Mouse (Mus musculus) brain, embryonic 14.5 days (tissue): ENCODE data around the gene Sh2d5. TPM values are rescaled to one million over a fixed set of nuclear protein-coding genes. Genes with fewer than 3 reads are reported as not detected.
A peak's percentile ranks its signal among the peaks of the same experiment; 100 is the strongest.

ENCODE experiments used
- DNase-seq: peaks from one replicate; pipeline ENCODE4 v3.0.0-alpha.2; 2011; ENCODE audit warnings: low read depth
- CTCF ChIP-seq: fragments of 200-500 bp; IDR thresholded peaks from 2 replicates; pipeline ENCODE4 v1.5.1; 2012; ENCODE audit warnings: inconsistent platforms, mild to moderate bottlenecking, moderate library complexity, borderline replicate concordance; ENCODE audit not compliant: insufficient read depth, insufficient read length; ENCODE audit errors: extremely low read depth
- POLR2A ChIP-seq: fragments of 200-500 bp; IDR thresholded peaks from 2 replicates; pipeline ENCODE4 v1.6.1; 2012; ENCODE audit warnings: mild to moderate bottlenecking, inconsistent platforms, borderline replicate concordance; ENCODE audit not compliant: poor library complexity, insufficient read depth, insufficient read length, severe bottlenecking; ENCODE audit errors: extremely low read depth
- polyA plus RNA-seq: library from polyadenylated mRNA; depleted of rRNA; stranded (reverse); fragments of >200 nt; gene quantifications from 2 replicates; pipeline ENCODE4 v1.2.3, GENCODE M21; 2012; rRNA removed

Gene Sh2d5
- 19.3 and 22.5 TPM in 2 replicates for polyA plus RNA-seq

- TF ChIP-seq POLR2A (no peak), CTCF (no peak)
Observed at GRCm38 (mm10) chr4:138250088-138250960, at the start of gene Sh2d5, which contains the start of gene Kif17. TSS of gene Sh2d5 (plus strand) at chr4:138250403. TSS of gene Kif17 (plus strand) at chr4:138250435.

GRCm38 (mm10) chr4:138200769-138201168 is 49.4 kb upstream of the Sh2d5 start:
- DNase-seq: no peak
- TF ChIP-seq POLR2A: no peak
- TF ChIP-seq CTCF: no peak

More at GRCm38 (mm10) chr4:138250088-138250960, at the start of gene Sh2d5, which contains the start of gene Kif17:
- peak; percentile 92 for DNase-seq

DNA sequence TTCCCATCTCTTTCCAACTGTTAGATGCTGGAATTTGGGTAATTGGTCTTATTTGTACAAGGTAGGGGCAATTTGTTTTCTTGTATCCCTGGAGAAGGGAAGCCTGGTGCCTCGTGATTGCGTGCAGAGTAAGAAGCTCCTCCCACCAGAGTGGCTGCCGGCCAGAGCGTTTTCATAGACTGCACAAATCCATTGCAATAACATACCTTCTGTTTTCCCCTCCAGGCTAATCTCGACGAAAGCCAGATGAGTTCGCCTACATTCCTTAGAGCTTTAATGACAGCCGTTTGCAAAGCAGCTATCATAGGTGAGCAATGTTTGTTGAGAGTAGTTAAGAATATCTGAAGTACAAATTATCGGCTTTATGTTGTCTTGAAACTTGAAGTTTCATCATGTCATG is 48.5 kb upstream of the Sh2d5 start:
- TF ChIP-seq POLR2A: no peak
- DNase-seq: no peak

GRCm38 (mm10) chr4:138210116-138210515 is 40.1 kb upstream of the Sh2d5 start:
- TF ChIP-seq CTCF (no peak), POLR2A (no peak)
- DNase-seq: no peak

GRCm38 (mm10) chr4:138213861-138214260 is 36.3 kb upstream of the Sh2d5 start:
- TF ChIP-seq CTCF (no peak), POLR2A (no peak)
- no peak for DNase-seq

DNA sequence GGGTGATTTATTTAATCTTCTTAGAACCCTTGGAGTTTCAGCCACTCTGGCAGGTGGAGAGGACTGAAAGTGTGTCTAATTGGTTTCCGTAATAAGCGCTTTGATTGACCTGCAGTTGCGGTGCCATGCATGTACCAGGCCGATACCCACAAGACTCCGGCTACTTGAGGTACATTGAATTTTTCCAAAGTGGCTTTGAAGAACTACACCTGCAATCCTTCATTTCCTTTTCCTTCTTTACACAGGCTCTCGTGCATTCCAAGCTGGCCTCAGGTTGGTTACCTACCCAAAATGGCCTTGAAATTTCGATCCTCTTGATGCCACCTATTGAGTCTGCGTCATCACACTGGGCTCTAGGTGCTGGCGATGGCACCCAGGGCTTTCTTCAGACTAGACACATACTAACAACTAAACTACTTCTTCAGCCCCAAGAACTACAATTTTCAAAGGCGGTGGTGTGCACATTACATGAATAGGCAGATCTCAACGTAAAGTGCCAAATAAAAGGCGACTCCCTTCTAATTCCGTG is 34.5 kb upstream of the Sh2d5 start:
- DNase-seq: no peak
- TF ChIP-seq CTCF: no peak

DNA sequence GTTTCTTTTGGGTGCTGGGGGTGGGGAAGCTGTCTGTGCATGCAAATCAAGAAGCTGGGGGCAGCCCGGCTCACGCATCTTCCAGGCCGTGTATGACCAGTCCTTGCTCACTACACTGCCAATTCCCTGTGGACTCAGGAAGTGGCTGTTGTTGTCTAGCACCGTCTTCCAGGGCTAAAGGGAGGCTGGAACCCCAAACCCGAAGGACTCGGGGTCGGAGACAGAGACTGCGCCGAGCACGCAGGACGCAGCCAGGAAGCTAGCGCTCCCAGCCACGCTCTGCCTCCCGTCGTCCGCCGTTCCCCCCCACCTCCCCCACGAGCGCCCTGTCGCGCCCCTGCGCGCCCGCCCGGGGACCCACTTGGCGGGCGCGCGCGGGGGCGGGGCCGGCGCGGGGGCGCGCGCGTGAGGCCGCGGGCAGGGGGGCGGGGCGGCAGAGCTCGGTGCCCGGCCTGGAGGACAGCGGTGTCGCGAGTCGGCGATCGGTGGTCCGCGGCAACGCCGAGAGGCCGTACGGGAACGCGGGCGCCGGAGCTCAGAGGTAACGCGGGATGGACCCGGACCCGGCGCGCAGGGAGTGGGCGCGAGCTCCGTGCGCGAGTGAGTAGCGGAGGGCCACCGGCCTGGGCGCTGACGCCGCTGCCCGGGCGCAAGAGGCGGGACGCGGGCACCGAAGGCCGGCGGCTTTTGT is 33.9 kb upstream of the Sh2d5 start, which contains the start of gene Hp1bp3:
TSS of gene Hp1bp3 (plus strand) at position 97 of the 691 bp plus-strand sequence.
- DNase-seq: peak; percentile 88
- TF ChIP-seq POLR2A: peak; percentile 89
- no peak for TF ChIP-seq CTCF

GRCm38 (mm10) chr4:138216891-138217392 is 33.3 kb upstream of the Sh2d5 start:
- peak; percentile 99 for DNase-seq
- no peak for TF ChIP-seq CTCF
- TF ChIP-seq POLR2A: peak; percentile 44; the same call in 1 of the 2 replicates

DNA sequence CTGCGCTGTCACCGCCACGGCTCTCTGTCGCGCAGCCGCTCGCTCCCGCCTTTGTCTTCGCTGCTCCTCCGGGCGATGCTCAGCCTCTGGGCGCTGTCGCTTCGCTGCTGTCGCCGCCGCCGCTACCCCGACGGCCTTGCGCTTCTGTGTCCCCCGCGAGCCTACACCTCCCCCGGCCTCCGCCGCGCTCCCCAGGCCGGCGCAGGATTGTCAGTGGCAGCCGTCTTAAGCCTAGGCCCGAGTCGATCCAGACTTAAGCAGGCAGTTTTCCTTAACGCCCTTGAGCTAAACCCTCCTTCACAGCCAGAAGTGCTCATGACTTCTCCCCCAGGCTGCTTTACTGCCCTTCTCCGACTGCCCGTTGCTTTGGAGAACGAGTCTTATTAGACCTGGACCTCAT is 32.8 kb upstream of the Sh2d5 start:
- no peak for DNase-seq
- no peak for TF ChIP-seq POLR2A
- TF ChIP-seq CTCF: no peak

DNA sequence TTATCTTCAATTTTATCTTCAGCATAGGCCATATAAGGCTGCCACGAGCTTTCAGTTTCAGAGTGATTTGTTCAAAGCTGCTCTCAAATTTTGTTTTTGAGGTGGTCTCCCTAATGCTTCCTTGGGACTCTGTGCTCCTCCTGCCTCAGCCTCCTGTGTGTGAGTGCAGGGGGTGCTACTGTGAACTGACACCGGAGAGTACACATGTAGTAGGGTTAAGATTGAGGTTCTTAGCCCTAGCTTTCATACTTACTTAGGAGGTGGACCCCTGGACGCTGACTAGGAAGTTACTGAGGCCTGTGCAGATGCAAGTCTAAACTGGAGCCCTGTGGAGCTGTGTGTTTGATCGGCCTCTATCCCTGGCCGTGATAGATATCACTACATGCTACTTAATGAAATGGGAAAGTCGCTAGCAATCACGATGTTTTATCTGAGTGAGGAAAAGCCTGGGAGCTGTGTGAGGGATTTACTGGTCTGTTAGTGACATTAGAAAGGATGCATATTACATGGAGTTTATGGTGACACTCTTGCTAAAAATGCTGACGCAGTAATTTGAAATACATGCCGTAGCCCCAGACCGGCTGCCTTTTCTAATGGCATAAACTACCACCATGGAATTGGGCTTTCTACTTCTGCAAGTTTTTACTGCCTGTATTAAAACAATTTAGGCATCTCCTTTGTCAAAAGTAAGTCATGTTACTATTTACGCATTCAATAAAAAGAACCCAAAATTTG is 32.1 kb upstream of the Sh2d5 start:
- no peak for DNase-seq
- TF ChIP-seq CTCF (no peak), POLR2A (no peak)

- DNase-seq: no peak
- no peak for TF ChIP-seq POLR2A
- no peak for TF ChIP-seq CTCF
Observed at GRCm38 (mm10) chr4:138219331-138219730, 30.9 kb upstream of the Sh2d5 start.

GRCm38 (mm10) chr4:138220761-138221160 is 29.4 kb upstream of the Sh2d5 start:
- no peak for DNase-seq
- no peak for TF ChIP-seq POLR2A
- no peak for TF ChIP-seq CTCF
